Mouse (Mus musculus) limb, embryonic 14.5 days (tissue): ENCODE measurements at regions not wholly inside any gene's neighbourhood (a gene's known extent, or its start where the extent isn't known, plus 50 kb on each side); places are given as distances from the start of the nearest gene placed in this dataset.
"Not testable (repeated sequence)": the region's sequence is repeated elsewhere in the genome, so short reads cannot be mapped to it uniquely, and the experiment has no call there.

Source experiments
- ATAC-seq: fragments of 200-750 bp; cut with Nextera tagmentation; 2 replicates; pipeline ENCODE4 v1.8.0; 2017; ENCODE audit warnings: low read depth, moderate number of reproducible peaks, moderate TSS enrichment; ENCODE audit not compliant: low FRiP score
- DNase-seq: peaks from one replicate; pipeline ENCODE4 v3.0.0-alpha.2; 2015; ENCODE audit warnings: low spot score
- H3K27ac ChIP-seq: fragments of 300-500 bp; sonication (generic); replicated peaks from 2 replicates; pipeline ENCODE4 v1.5.1; 2014; ENCODE audit warnings: low read depth, mild to moderate bottlenecking, low read length, moderate library complexity, mixed read lengths
- H3K27me3 ChIP-seq: fragments of 300-500 bp; sonication (generic); 2 replicates; pipeline ENCODE4 v1.6.1; 2014; ENCODE audit warnings: low read length, mixed read lengths; ENCODE audit not compliant: control insufficient read depth, insufficient read depth
- H3K36me3 ChIP-seq: fragments of 300-500 bp; sonication (generic); 2 replicates; pipeline ENCODE4 v1.6.1; 2014; ENCODE audit warnings: mild to moderate bottlenecking, low read length, moderate library complexity, mixed read lengths; ENCODE audit not compliant: control insufficient read depth, insufficient read depth
- H3K4me1 ChIP-seq: fragments of 300-500 bp; sonication (generic); 2 replicates; pipeline ENCODE4 v1.6.1; 2014; ENCODE audit warnings: antibody characterized with exemption, low read length, mixed read lengths; ENCODE audit not compliant: control insufficient read depth, insufficient read depth
- H3K4me2 ChIP-seq: fragments of 300-500 bp; sonication (generic); replicated peaks from 2 replicates; pipeline ENCODE4 v1.6.1; 2014; ENCODE audit warnings: low read depth, mild to moderate bottlenecking, low read length, moderate library complexity; ENCODE audit not compliant: severe bottlenecking
- H3K4me3 ChIP-seq: fragments of 300-500 bp; sonication (generic); replicated peaks from 2 replicates; pipeline ENCODE4 v1.5.1; 2014; ENCODE audit warnings: low read length
- H3K9ac ChIP-seq: fragments of 300-500 bp; sonication (generic); 2 replicates; pipeline ENCODE4 v1.6.1; 2014; ENCODE audit warnings: mild to moderate bottlenecking, low read depth, low read length, moderate library complexity; ENCODE audit not compliant: severe bottlenecking
- H3K9me3 ChIP-seq: fragments of 300-500 bp; sonication (generic); 2 replicates; pipeline ENCODE4 v1.6.1; 2016; ENCODE audit warnings: low read length; ENCODE audit not compliant: control insufficient read depth
- POLR2A ChIP-seq: fragments of 200-500 bp; IDR thresholded peaks from 2 replicates; pipeline ENCODE4 v1.8.0; 2012; ENCODE audit warnings: inconsistent platforms, mild to moderate bottlenecking, moderate library complexity, borderline replicate concordance; ENCODE audit not compliant: insufficient read depth, insufficient read length; ENCODE audit errors: extremely low read depth
- WGBS: fragments of 180-500 bp; shearing (Covaris S2); extraction: QIAGEN DNeasy Blood & Tissue Kit; methylation state at CpG from one replicate; pipeline ENCODE4 v1.1.7; 2014; 5-methylcytosine and 5-hydroxymethylcytosine counted together

- Histone ChIP-seq H3K4me1 (no peaks in the 10 kb centered on the region), H3K27me3 (no peaks in the 10 kb centered on the region), H3K36me3 (no peaks in the 10 kb centered on the region), H3K4me2 (no peak overlapping the region), H3K4me3 (no peak overlapping the region), H3K9me3 (no peaks in the 10 kb centered on the region), H3K27ac (no peak overlapping the region), H3K9ac (no peak overlapping the region)
- ATAC-seq (no peak), DNase-seq (no peak)
- TF ChIP-seq POLR2A: no peak
- WGBS: 83% methylated on average over 6 of the region's 6 CpGs
These were observed 791.4 kb upstream of the Gpc5 start for GRCm38 (mm10) chr14:114300611-114301010.

- ATAC-seq (no peak), DNase-seq (no peak)
- H3K27ac ChIP-seq: no peak overlapping the region
- H3K9ac ChIP-seq: no peak overlapping the region
- WGBS: 83% methylated on average over 2 of the region's 2 CpGs
- no peaks in the 10 kb centered on the region for H3K9me3 ChIP-seq
- no peaks in the 10 kb centered on the region for H3K4me1 ChIP-seq
- no peaks in the 10 kb centered on the region for H3K36me3 ChIP-seq
- H3K4me3 ChIP-seq: no peak overlapping the region
- no peaks in the 10 kb centered on the region for H3K27me3 ChIP-seq
- no peak overlapping the region for H3K4me2 ChIP-seq
- no peak for TF ChIP-seq POLR2A
These were observed 784.5 kb upstream of the Gpc5 start for GRCm38 (mm10) chr14:114307479-114307878.

- Histone ChIP-seq H3K4me2 (no peak overlapping the region), H3K27ac (no peak overlapping the region), H3K4me3 (no peak overlapping the region), H3K36me3 (no peaks in the 10 kb centered on the region), H3K9ac (no peak overlapping the region), H3K4me1 (no peaks in the 10 kb centered on the region), H3K9me3 (no peaks in the 10 kb centered on the region), H3K27me3 (no peaks in the 10 kb centered on the region)
- no peak for DNase-seq
- ATAC-seq: no peak
- 76% methylated on average over 6 of the region's 6 CpGs for WGBS
- TF ChIP-seq POLR2A: no peak
These were observed 759.4 kb upstream of the Gpc5 start for GRCm38 (mm10) chr14:114332662-114333061.

- no peak overlapping the region for H3K9ac ChIP-seq
- ATAC-seq (no peak), DNase-seq (peak; percentile 42)
- WGBS: 48% methylated on average over 6 of the region's 6 CpGs
- no peak for TF ChIP-seq POLR2A
- no peaks in the 10 kb centered on the region for H3K36me3 ChIP-seq
- no peak overlapping the region for H3K27ac ChIP-seq
- no peaks in the 10 kb centered on the region for H3K4me1 ChIP-seq
- H3K4me3 ChIP-seq: no peak overlapping the region
- no peaks in the 10 kb centered on the region for H3K27me3 ChIP-seq
- H3K4me2 ChIP-seq: no peak overlapping the region
- no peaks in the 10 kb centered on the region for H3K9me3 ChIP-seq
These were observed 742.7 kb upstream of the Gpc5 start for GRCm38 (mm10) chr14:114349345-114349744.

GRCm38 (mm10) chr14:114349816-114350215, 742.2 kb upstream of the Gpc5 start:
- not testable (repeated sequence) for H3K4me3 ChIP-seq

GRCm38 (mm10) chr14:114352307-114352706, 739.7 kb upstream of the Gpc5 start:
- no peak for TF ChIP-seq POLR2A
- Histone ChIP-seq H3K9ac (no peak overlapping the region), H3K9me3 (no peaks in the 10 kb centered on the region), H3K36me3 (no peaks in the 10 kb centered on the region), H3K4me2 (no peak overlapping the region), H3K4me1 (no peaks in the 10 kb centered on the region), H3K27me3 (no peaks in the 10 kb centered on the region), H3K27ac (no peak overlapping the region), H3K4me3 (no peak overlapping the region)
- 91% methylated on average over 5 of the region's 5 CpGs for WGBS
- no peak for ATAC-seq
- no peak for DNase-seq

More at GRCm38 (mm10) chr14:114349816-114350215, 742.2 kb upstream of the Gpc5 start:
- H3K27ac ChIP-seq, H3K9ac ChIP-seq, H3K27me3 ChIP-seq, H3K4me2 ChIP-seq, H3K4me1 ChIP-seq, H3K9me3 ChIP-seq, ATAC-seq, DNase-seq, H3K36me3 ChIP-seq: not testable (repeated sequence)
- WGBS: 44% methylated on average over 3 of the region's 11 CpGs
